Mouse (Mus musculus): ENCODE measurements around the gene Cstl1. TPM values are rescaled to one million over a fixed set of nuclear protein-coding genes. Genes with fewer than 3 reads are reported as not detected.

Cstl1 gene
- polyA plus RNA-seq, 1 experiment from 2014 or later = not detected

Other genes with a start within 250 kb of the Cstl1 start
- gene Nxt1, start 77.8 kb upstream of the Cstl1 start, polyA plus RNA-seq (2015; fragmentation: Nextera tagmentation; extraction: Ambion mirVana) = 56.7 and 65.2 TPM in 2 replicates
- gene Gzf1, start 69.3 kb upstream of the Cstl1 start, polyA plus RNA-seq (2015; fragmentation: Nextera tagmentation; extraction: Ambion mirVana) = 15.2 and 16.3 TPM in 2 replicates
- gene Napb, start 17.9 kb upstream of the Cstl1 start, polyA plus RNA-seq (2015; fragmentation: Nextera tagmentation; extraction: Ambion mirVana) = 3.1 and 3.3 TPM in 2 replicates
- not detected in 2 replicates for gene Cst11, start 21.1 kb downstream of the Cstl1 start, polyA plus RNA-seq (2015; fragmentation: Nextera tagmentation; extraction: Ambion mirVana)
- gene 8030411F24Rik, start 31.7 kb downstream of the Cstl1 start, polyA plus RNA-seq (2015; fragmentation: Nextera tagmentation; extraction: Ambion mirVana) = not detected in 2 replicates
- 0.44 TPM in 1 of 2 replicates, not detected in the other for gene Cst12, start 39.0 kb downstream of the Cstl1 start, polyA plus RNA-seq (2015; fragmentation: Nextera tagmentation; extraction: Ambion mirVana)
- gene Cst8, start 48.4 kb downstream of the Cstl1 start, polyA plus RNA-seq (2015; fragmentation: Nextera tagmentation; extraction: Ambion mirVana) = 0.39 TPM in 1 of 2 replicates, not detected in the other
- not detected in 2 replicates for gene Cst13, start 69.7 kb downstream of the Cstl1 start, polyA plus RNA-seq (2015; fragmentation: Nextera tagmentation; extraction: Ambion mirVana)
- gene Cst9, start 84.8 kb downstream of the Cstl1 start, polyA plus RNA-seq (2015; fragmentation: Nextera tagmentation; extraction: Ambion mirVana) = not detected in 2 replicates
- not detected in 2 replicates for gene 9230104L09Rik, start 114.7 kb downstream of the Cstl1 start, polyA plus RNA-seq (2015; fragmentation: Nextera tagmentation; extraction: Ambion mirVana)
- 337 and 360 TPM in 2 replicates for gene Cst3, start 125.3 kb downstream of the Cstl1 start, polyA plus RNA-seq (2015; fragmentation: Nextera tagmentation; extraction: Ambion mirVana)